Mouse (Mus musculus) midbrain, embryonic 16.5 days (tissue): ENCODE results near the gene Mr1. TPM values are rescaled to one million over a fixed set of nuclear protein-coding genes. Genes with fewer than 3 reads are reported as not detected.
A peak's percentile ranks its signal among the peaks of the same experiment; 100 is the strongest.

Experiments used
- ATAC-seq: fragments of 200-750 bp; cut with Nextera tagmentation; 2 replicates; pipeline ENCODE4 v1.8.0; 2017; ENCODE audit warnings: moderate TSS enrichment
- H3K27ac ChIP-seq: fragments of 300-500 bp; sonication (generic); 2 replicates; pipeline ENCODE4 v1.5.1; 2014; ENCODE audit warnings: mild to moderate bottlenecking, low read length, mixed read lengths
- H3K27me3 ChIP-seq: fragments of 300-500 bp; sonication (generic); 2 replicates; pipeline ENCODE4 v1.6.1; 2014; ENCODE audit warnings: low read depth, low read length, mixed read lengths; ENCODE audit not compliant: control insufficient read depth, insufficient read depth
- H3K36me3 ChIP-seq: fragments of 300-500 bp; sonication (generic); 2 replicates; pipeline ENCODE4 v1.6.1; 2014; ENCODE audit warnings: mild to moderate bottlenecking, low read length, moderate library complexity, mixed read lengths; ENCODE audit not compliant: control insufficient read depth, insufficient read depth
- H3K4me1 ChIP-seq: fragments of 300-500 bp; sonication (generic); 2 replicates; pipeline ENCODE4 v1.6.1; 2014; ENCODE audit warnings: mild to moderate bottlenecking, low read length, mixed read lengths; ENCODE audit not compliant: control insufficient read depth, insufficient read depth
- H3K4me2 ChIP-seq: fragments of 300-500 bp; sonication (generic); 2 replicates; pipeline ENCODE4 v1.6.1; 2014; ENCODE audit warnings: mild to moderate bottlenecking, low read length, mixed read lengths
- H3K4me3 ChIP-seq: fragments of 300-500 bp; sonication (generic); 2 replicates; pipeline ENCODE4 v1.5.1; 2014; ENCODE audit warnings: low read depth, mild to moderate bottlenecking, low read length, moderate library complexity, mixed read lengths
- H3K9ac ChIP-seq: fragments of 300-500 bp; sonication (generic); 2 replicates; pipeline ENCODE4 v1.6.1; 2014; ENCODE audit warnings: low read depth, low read length, mixed read lengths
- H3K9me3 ChIP-seq: fragments of 300-500 bp; sonication (generic); replicated peaks from 2 replicates; pipeline ENCODE4 v1.6.1; 2014; ENCODE audit warnings: mild to moderate bottlenecking, low read length, mixed read lengths; ENCODE audit not compliant: control insufficient read depth, poor library complexity, severe bottlenecking
- WGBS: fragments of 180-500 bp; shearing (Covaris S2); extraction: QIAGEN DNeasy Blood & Tissue Kit; methylation state at CpG from one replicate; pipeline ENCODE4 v1.1.7; 2014; 5-methylcytosine and 5-hydroxymethylcytosine counted together
- polyA plus RNA-seq: library from polyadenylated mRNA; unstranded; fragments of >200 nt; fragmentation: Nextera tagmentation; extraction: Ambion mirVana; gene quantifications from 2 replicates; pipeline ENCODE4 v1.2.1, GENCODE M21; 2015

Mr1 gene
- polyA plus RNA-seq, 1 experiment from 2014 or later, result 1.6 TPM

- H3K4me1 ChIP-seq, result peaks cover 3% of the 10 kb centered on the region
- no peak overlapping the region for H3K4me3 ChIP-seq
- no peak overlapping the region for H3K4me2 ChIP-seq
- H3K9ac ChIP-seq, result no peak overlapping the region
- no peaks in the 10 kb centered on the region for H3K27me3 ChIP-seq
- H3K27ac ChIP-seq, result no peak overlapping the region
- 95% methylated on average over 3 of the region's 3 CpGs for WGBS
- no peaks in the 10 kb centered on the region for H3K9me3 ChIP-seq
- H3K36me3 ChIP-seq, result peaks cover 9% of the 10 kb centered on the region
- ATAC-seq, result no peak
Observed at GRCm38 (mm10) chr1:155172895-155173643, 26.5 kb upstream of the Mr1 start.

- H3K4me1 ChIP-seq, result peaks cover 3% of the 10 kb centered on the region
- H3K9ac ChIP-seq, result no peak overlapping the region
- H3K36me3 ChIP-seq, result no peaks in the 10 kb centered on the region
- H3K9me3 ChIP-seq, result no peaks in the 10 kb centered on the region
- no peak for ATAC-seq
- no peak overlapping the region for H3K4me3 ChIP-seq
- H3K27me3 ChIP-seq, result no peaks in the 10 kb centered on the region
- no peak overlapping the region for H3K4me2 ChIP-seq
- no peak overlapping the region for H3K27ac ChIP-seq
Observed at GRCm38 (mm10) chr1:155169935-155170334, 23.3 kb upstream of the Mr1 start.

GRCm38 (mm10) chr1:155167453-155167852 lies 20.8 kb upstream of the Mr1 start:
- Histone ChIP-seq H3K4me2 (no peak overlapping the region), H3K4me1 (no peaks in the 10 kb centered on the region; the same call in 1 of the 2 replicates), H3K9me3 (no peaks in the 10 kb centered on the region), H3K36me3 (no peaks in the 10 kb centered on the region), H3K27ac (no peak overlapping the region), H3K9ac (no peak overlapping the region), H3K27me3 (no peaks in the 10 kb centered on the region), H3K4me3 (no peak overlapping the region)
- no peak for ATAC-seq
- WGBS, result 93% methylated on average over 3 of the region's 3 CpGs

GRCm38 (mm10) chr1:155158970-155159484 lies 12.4 kb upstream of the Mr1 start:
- peak overlapping the region; percentile 95 for H3K4me3 ChIP-seq
- H3K27me3 ChIP-seq, result no peaks in the 10 kb centered on the region
- H3K36me3 ChIP-seq, result no peaks in the 10 kb centered on the region
- H3K9me3 ChIP-seq, result no peaks in the 10 kb centered on the region
- peak; percentile 82 for ATAC-seq
- H3K4me2 ChIP-seq, result peak overlapping the region; percentile 75
- WGBS, result under 1% methylated on average over 45 of the region's 46 CpGs
- peak overlapping the region; percentile 92 for H3K27ac ChIP-seq
- peak overlapping the region; percentile 92 for H3K9ac ChIP-seq
- peaks cover 10% of the 10 kb centered on the region for H3K4me1 ChIP-seq

GRCm38 (mm10) chr1:155158141-155158969 lies 11.7 kb upstream of the Mr1 start, which contains the start of gene Stx6:
Gene Stx6 (plus strand): TSS chr1:155158715.
- Histone ChIP-seq H3K9me3 (no peaks in the 10 kb centered on the region), H3K4me2 (peak within 1 kb of the TSS; percentile 75), H3K9ac (peak within 1 kb of the TSS; percentile 92), H3K27me3 (no peaks in the 10 kb centered on the region), H3K27ac (peak within 1 kb of the TSS; percentile 92), H3K4me3 (peak within 1 kb of the TSS; percentile 95), H3K4me1 (peaks cover 10% of the 10 kb centered on the region), H3K36me3 (no peaks in the 10 kb centered on the region)
- ATAC-seq, result peak; percentile 97
- WGBS, result 2% methylated on average over 47 of the region's 48 CpGs

GRCm38 (mm10) chr1:155153906-155154305 lies 7.3 kb upstream of the Mr1 start:
- 78% methylated on average over 4 of the region's 4 CpGs for WGBS
- Histone ChIP-seq H3K27ac (no peak overlapping the region), H3K4me1 (no peaks in the 10 kb centered on the region), H3K4me2 (no peak overlapping the region), H3K27me3 (no peaks in the 10 kb centered on the region), H3K36me3 (no peaks in the 10 kb centered on the region), H3K4me3 (no peak overlapping the region), H3K9me3 (no peaks in the 10 kb centered on the region), H3K9ac (no peak overlapping the region)
- ATAC-seq, result no peak

- no peaks in the 10 kb centered on the region for H3K36me3 ChIP-seq
- WGBS, result 88% methylated on average over 5 of the region's 5 CpGs
- H3K4me2 ChIP-seq, result no peak overlapping the region
- H3K4me3 ChIP-seq, result no peak overlapping the region
- H3K9me3 ChIP-seq, result no peaks in the 10 kb centered on the region
- no peaks in the 10 kb centered on the region for H3K4me1 ChIP-seq
- ATAC-seq, result no peak
- no peaks in the 10 kb centered on the region for H3K27me3 ChIP-seq
- H3K9ac ChIP-seq, result no peak overlapping the region
- H3K27ac ChIP-seq, result no peak overlapping the region
Observed at GRCm38 (mm10) chr1:155150821-155151220, 4.2 kb upstream of the Mr1 start.

- Histone ChIP-seq H3K36me3 (no peaks in the 10 kb centered on the region), H3K9me3 (no peaks in the 10 kb centered on the region), H3K27ac (no peak overlapping the region), H3K4me2 (no peak overlapping the region), H3K27me3 (no peaks in the 10 kb centered on the region), H3K4me1 (no peaks in the 10 kb centered on the region), H3K9ac (no peak overlapping the region), H3K4me3 (no peak overlapping the region)
- no peak for ATAC-seq
- WGBS, result 76% methylated on average over 3 of the region's 3 CpGs
Observed at GRCm38 (mm10) chr1:155149403-155149802, 2.8 kb upstream of the Mr1 start.

- no peaks in the 10 kb centered on the region for H3K9me3 ChIP-seq
- H3K27ac ChIP-seq, result no peak overlapping the region
- H3K4me2 ChIP-seq, result no peak overlapping the region
- no peaks in the 10 kb centered on the region for H3K4me1 ChIP-seq
- H3K27me3 ChIP-seq, result no peaks in the 10 kb centered on the region
- WGBS, result 86% methylated on average over 2 of the region's 2 CpGs
- H3K9ac ChIP-seq, result no peak overlapping the region
- H3K4me3 ChIP-seq, result no peak overlapping the region
- no peaks in the 10 kb centered on the region for H3K36me3 ChIP-seq
- ATAC-seq, result no peak
Observed at GRCm38 (mm10) chr1:155147228-155147627, 614 bp upstream of the Mr1 start.
